Mouse (Mus musculus): ENCODE results near the gene Pard3b. TPM values are rescaled to one million over a fixed set of nuclear protein-coding genes. Genes with fewer than 3 reads are reported as not detected.

Pard3b gene
- total RNA-seq, 2 experiments from 2014 or later, result 4.6 TPM

- intact Hi-C loops (cut with DNase I), result no loop called here
- no peak for DNase-seq (ENCODE audit: extremely low spot score in 1 of 2, low spot score in 2 of 2)
These were observed 993.1 kb downstream of the Pard3b start for GRCm38 (mm10) chr1:62631511-62632305.

GRCm38 (mm10) chr1:62632886-62633285 is 994.3 kb downstream of the Pard3b start:
- intact Hi-C loops (cut with DNase I), result no loop called here
- no peak for DNase-seq (ENCODE audit: extremely low spot score in 1 of 2, low spot score in 2 of 2)

GRCm38 (mm10) chr1:62635203-62635602 is 996.6 kb downstream of the Pard3b start:
- intact Hi-C loops (cut with DNase I), result no loop called here

GRCm38 (mm10) chr1:62636906-62637673 is 998.5 kb downstream of the Pard3b start:
- no peak for DNase-seq (ENCODE audit: extremely low spot score in 1 of 2, low spot score in 2 of 2)
- intact Hi-C loops (cut with DNase I), result no loop called here

More at GRCm38 (mm10) chr1:62635203-62635602, 996.6 kb downstream of the Pard3b start:
- no peak for DNase-seq (ENCODE audit: extremely low spot score in 1 of 2, low spot score in 2 of 2)

- no peak for DNase-seq (ENCODE audit: extremely low spot score in 1 of 2, low spot score in 2 of 2)
These were observed 1000.4 kb downstream of the Pard3b start for GRCm38 (mm10) chr1:62639012-62639411.

GRCm38 (mm10) chr1:62639440-62639839 is 1000.8 kb downstream of the Pard3b start:
- intact Hi-C loops (cut with DNase I), result no loop called here

More at GRCm38 (mm10) chr1:62639012-62639411, 1000.4 kb downstream of the Pard3b start:
- intact Hi-C loops (cut with DNase I), result no loop called here

GRCm38 (mm10) chr1:62644631-62645278 is 1006.1 kb downstream of the Pard3b start:
- intact Hi-C loops (cut with DNase I), result no loop called here
- no peak for DNase-seq (ENCODE audit: extremely low spot score in 1 of 2, low spot score in 2 of 2)

More at GRCm38 (mm10) chr1:62639440-62639839, 1000.8 kb downstream of the Pard3b start:
- DNase-seq (ENCODE audit: extremely low spot score in 1 of 2, low spot score in 2 of 2), result no peak

- no peak for DNase-seq (ENCODE audit: extremely low spot score in 1 of 2, low spot score in 2 of 2)
- intact Hi-C loops (cut with DNase I), result no loop called here
These were observed 1008.2 kb downstream of the Pard3b start for GRCm38 (mm10) chr1:62646812-62647211.

GRCm38 (mm10) chr1:62648116-62648515 is 1009.5 kb downstream of the Pard3b start:
- no peak for DNase-seq (ENCODE audit: extremely low spot score in 1 of 2, low spot score in 2 of 2)
- intact Hi-C loops (cut with DNase I), result no loop called here

GRCm38 (mm10) chr1:62648591-62648990 is 1010.0 kb downstream of the Pard3b start:
- intact Hi-C loops (cut with DNase I), result no loop called here
- no peak for DNase-seq (ENCODE audit: extremely low spot score in 1 of 2, low spot score in 2 of 2)

- intact Hi-C loops (cut with DNase I), result no loop called here
- no peak for DNase-seq (ENCODE audit: extremely low spot score in 1 of 2, low spot score in 2 of 2)
These were observed 1011.9 kb downstream of the Pard3b start for GRCm38 (mm10) chr1:62650491-62650890.

GRCm38 (mm10) chr1:62654436-62654835 is 1015.8 kb downstream of the Pard3b start:
- intact Hi-C loops (cut with DNase I), result no loop called here
- DNase-seq (ENCODE audit: extremely low spot score in 1 of 2, low spot score in 2 of 2), result no peak

- intact Hi-C loops (cut with DNase I), result no loop called here
- peak in 1 of 2 experiments; percentile 52 for DNase-seq (ENCODE audit: extremely low spot score in 1 of 2, low spot score in 2 of 2)
These were observed 1026.5 kb downstream of the Pard3b start for GRCm38 (mm10) chr1:62664960-62665645.

GRCm38 (mm10) chr1:62665771-62666730 is 1027.4 kb downstream of the Pard3b start:
- intact Hi-C loops (cut with DNase I), result no loop called here
- no peak for DNase-seq (ENCODE audit: extremely low spot score in 1 of 2, low spot score in 2 of 2)

- intact Hi-C loops (cut with DNase I), result no loop called here
- DNase-seq (ENCODE audit: extremely low spot score in 1 of 2, low spot score in 2 of 2), result no peak
These were observed 1028.2 kb downstream of the Pard3b start for GRCm38 (mm10) chr1:62666780-62667179.

GRCm38 (mm10) chr1:62678611-62679344 is 1040.2 kb downstream of the Pard3b start:
- intact Hi-C loops (cut with DNase I), result no loop called here
- DNase-seq (ENCODE audit: extremely low spot score in 1 of 2, low spot score in 2 of 2), result no peak

- intact Hi-C loops (cut with DNase I), result no loop called here
- no peak for DNase-seq (ENCODE audit: extremely low spot score in 1 of 2, low spot score in 2 of 2)
These were observed 1040.8 kb downstream of the Pard3b start for GRCm38 (mm10) chr1:62679466-62679865.

All from left cerebral cortex, postnatal 10 days (tissue).